Mouse (Mus musculus) embryonic facial prominence, embryonic 12.5 days (tissue): ENCODE data around the gene Rrp15. TPM values are rescaled to one million over a fixed set of nuclear protein-coding genes. Genes with fewer than 3 reads are reported as not detected.

Source experiments
- ATAC-seq: fragments of 200-750 bp; cut with Nextera tagmentation; 2 replicates; pipeline ENCODE4 v1.8.0; 2017; ENCODE audit not compliant: insufficient number of reproducible peaks, insufficient read depth, low FRiP score, low TSS enrichment
- H3K27ac ChIP-seq: fragments of 300-500 bp; sonication (generic); 2 replicates; pipeline ENCODE4 v1.5.1; 2016; ENCODE audit warnings: mild to moderate bottlenecking
- H3K27me3 ChIP-seq: fragments of 300-500 bp; sonication (generic); 2 replicates; pipeline ENCODE4 v1.6.1; 2016; ENCODE audit warnings: mild to moderate bottlenecking, moderate library complexity
- H3K36me3 ChIP-seq: fragments of 300-500 bp; sonication (generic); 2 replicates; pipeline ENCODE4 v1.6.1; 2016; ENCODE audit warnings: mild to moderate bottlenecking
- H3K4me1 ChIP-seq: fragments of 300-500 bp; sonication (generic); 2 replicates; pipeline ENCODE4 v1.6.1; 2016
- H3K4me2 ChIP-seq: fragments of 300-500 bp; sonication (generic); replicated peaks from 2 replicates; pipeline ENCODE4 v1.6.1; 2016; ENCODE audit warnings: mild to moderate bottlenecking, moderate library complexity
- H3K4me3 ChIP-seq: fragments of 300-500 bp; sonication (generic); 2 replicates; pipeline ENCODE4 v1.5.1; 2016; ENCODE audit warnings: mild to moderate bottlenecking
- H3K9ac ChIP-seq: fragments of 300-500 bp; sonication (generic); 2 replicates; pipeline ENCODE4 v1.6.1; 2016; ENCODE audit warnings: mild to moderate bottlenecking, moderate library complexity
- H3K9me3 ChIP-seq: fragments of 300-500 bp; sonication (generic); 2 replicates; pipeline ENCODE4 v1.6.1; 2016; ENCODE audit warnings: mild to moderate bottlenecking, moderate library complexity
- WGBS: fragments of 180-500 bp; shearing (Covaris S2); methylation state at CpG from one replicate; pipeline ENCODE4 v1.1.7; 2016; 5-methylcytosine and 5-hydroxymethylcytosine counted together
- polyA plus RNA-seq: library from polyadenylated mRNA; unstranded; fragments of >200 nt; fragmentation: Nextera tagmentation; extraction: Ambion mirVana; gene quantifications from 2 replicates; pipeline ENCODE4 v1.2.1, GENCODE M21; 2016

The Rrp15 gene
- polyA plus RNA-seq, 1 experiment from 2014 or later: 72.4 TPM

DNA sequence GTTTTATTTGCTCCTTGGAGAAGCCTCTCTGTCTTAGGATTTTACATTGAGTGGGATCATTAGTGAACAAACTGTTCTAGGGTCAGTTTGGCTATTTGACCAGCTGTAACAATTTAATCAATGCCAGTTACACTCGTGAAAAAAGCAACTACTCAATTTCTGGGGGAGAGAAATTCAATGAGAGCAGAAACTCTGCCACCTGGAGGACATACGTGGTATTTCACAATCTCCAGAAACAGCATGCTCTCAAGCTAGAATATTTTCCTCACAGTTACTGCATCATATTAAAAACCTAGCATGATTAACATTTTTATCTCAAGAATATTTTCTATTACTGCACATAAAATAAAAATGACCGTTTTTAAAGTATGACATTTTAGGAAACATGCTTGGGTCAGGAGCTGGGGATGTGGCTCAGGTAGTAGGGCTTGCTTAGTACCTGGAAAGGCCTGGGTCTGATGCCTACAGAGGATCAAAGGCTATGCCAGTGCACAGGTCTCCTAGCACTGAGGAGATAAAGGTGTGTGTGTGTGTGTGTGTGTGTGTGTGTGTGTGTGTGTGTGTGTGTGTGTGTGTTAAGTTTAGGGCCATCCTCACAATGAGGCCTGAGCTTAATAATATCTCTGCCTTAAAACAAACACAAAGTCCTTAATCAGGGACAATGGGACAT, 36.2 kb downstream of the Rrp15 start:
- H3K4me2 ChIP-seq: no peak overlapping the region
- no peaks in the 10 kb centered on the region for H3K9me3 ChIP-seq
- ATAC-seq: no peak
- no peak overlapping the region for H3K4me3 ChIP-seq
- no peaks in the 10 kb centered on the region for H3K4me1 ChIP-seq
- H3K36me3 ChIP-seq: 0 out of 2 replicates have a peak, but pooled peaks cover 6% of the 10 kb centered on the region
- no peak overlapping the region for H3K27ac ChIP-seq
- no peak overlapping the region for H3K9ac ChIP-seq
- 3% methylated on average over 3 of the region's 3 CpGs for WGBS
- no peaks in the 10 kb centered on the region for H3K27me3 ChIP-seq

GRCm38 (mm10) chr1:186705915-186706248, 43.3 kb downstream of the Rrp15 start, which contains the start of gene Tgfb2:
Gene Tgfb2, minus strand, starts transcription at chr1:186705989.
- H3K27me3 ChIP-seq: no peaks in the 10 kb centered on the region
- no peaks in the 10 kb centered on the region for H3K36me3 ChIP-seq
- peak within 1 kb of the TSS; percentile 95 for H3K27ac ChIP-seq
- peak within 1 kb of the TSS; percentile 72 for H3K4me2 ChIP-seq
- ATAC-seq: peak; percentile 19; the same call in 1 of the 2 replicates
- peak within 1 kb of the TSS; percentile 68 for H3K4me3 ChIP-seq
- peak within 1 kb of the TSS; percentile 80 for H3K9ac ChIP-seq
- peaks cover 18% of the 10 kb centered on the region for H3K4me1 ChIP-seq
- H3K9me3 ChIP-seq: no peaks in the 10 kb centered on the region
- under 1% methylated on average over 12 of the region's 12 CpGs for WGBS

DNA sequence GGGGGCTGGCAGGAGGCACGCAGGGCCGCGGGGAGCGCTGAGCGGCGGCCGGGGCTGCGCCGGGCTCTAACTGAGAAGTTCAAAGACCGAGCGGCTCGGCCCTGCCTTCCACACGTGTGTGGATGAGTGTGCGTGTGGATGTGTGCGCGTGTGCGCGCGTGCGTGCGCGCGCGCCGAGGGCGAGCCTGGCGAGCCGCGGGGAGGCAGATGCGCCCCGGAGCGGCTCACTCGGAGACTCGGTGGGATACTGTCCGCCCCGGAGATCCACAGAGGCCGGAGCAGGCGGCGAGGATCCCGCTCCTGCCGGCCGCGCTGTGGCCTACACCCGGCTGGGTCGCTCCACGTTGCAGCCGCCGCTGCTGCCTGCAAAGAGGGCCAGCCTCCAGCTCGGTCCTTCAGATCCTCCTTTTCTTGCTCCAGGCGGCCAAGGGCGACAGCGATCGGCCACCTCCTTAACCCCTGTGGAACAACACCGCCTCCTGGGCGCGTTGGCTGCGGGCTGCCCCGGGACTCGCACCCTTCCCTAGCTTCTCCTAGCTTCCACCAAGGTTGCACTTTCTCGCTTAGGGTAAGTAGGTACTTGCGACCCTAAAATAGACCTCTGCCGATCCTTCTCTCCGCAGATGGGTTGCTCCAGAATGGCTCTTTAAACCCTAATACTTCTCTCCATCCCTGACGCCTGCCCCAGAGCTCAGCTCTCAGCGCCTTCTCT, 43.8 kb downstream of the Rrp15 start:
- Histone ChIP-seq H3K9ac (peak overlapping the region; percentile 80), H3K9me3 (no peaks in the 10 kb centered on the region), H3K4me1 (peaks cover 21% of the 10 kb centered on the region), H3K27ac (peak overlapping the region; percentile 95), H3K4me2 (peak overlapping the region; percentile 72), H3K27me3 (no peaks in the 10 kb centered on the region), H3K36me3 (no peaks in the 10 kb centered on the region), H3K4me3 (peak overlapping the region; percentile 68)
- peak; percentile 75 for ATAC-seq
- under 1% methylated on average over 55 of the region's 65 CpGs for WGBS

DNA sequence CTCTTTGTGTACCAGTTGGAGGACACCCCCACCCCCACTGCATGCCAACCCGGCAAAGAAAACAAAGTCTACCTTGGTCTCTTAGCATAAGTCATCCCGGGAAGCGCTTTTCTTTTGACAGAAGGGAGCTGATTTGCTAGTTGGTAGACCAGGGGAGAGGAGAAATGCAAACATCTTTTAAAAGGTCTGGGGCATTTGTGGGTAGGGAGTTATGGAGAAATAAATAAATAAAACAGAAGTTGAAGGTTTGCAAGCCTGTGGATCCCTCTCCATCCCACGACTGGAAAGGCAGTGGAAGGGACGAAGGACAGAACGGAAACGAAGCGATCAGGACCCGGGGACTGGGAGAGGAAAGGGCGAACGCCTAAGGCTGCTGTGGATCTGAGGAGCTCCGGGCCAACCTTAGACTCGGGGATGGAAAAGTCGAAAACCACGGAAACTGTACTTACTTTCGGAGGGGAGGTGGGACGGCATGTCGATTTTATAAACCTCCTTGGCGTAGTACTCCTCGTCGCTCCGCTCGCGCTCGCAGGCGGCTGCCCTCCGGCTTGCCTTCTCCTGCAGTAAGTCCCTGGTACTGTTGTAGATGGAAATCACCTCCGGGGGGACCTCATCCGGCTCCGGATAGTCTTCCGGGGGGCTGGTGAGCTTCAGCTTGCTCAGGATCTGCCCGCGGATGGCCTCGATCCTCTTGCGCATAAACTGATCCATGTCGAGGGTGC, 45.0 kb downstream of the Rrp15 start:
- peak overlapping the region; percentile 80 for H3K9ac ChIP-seq
- H3K4me2 ChIP-seq: peak overlapping the region; percentile 72
- peak overlapping the region; percentile 95 for H3K27ac ChIP-seq
- H3K4me3 ChIP-seq: peak overlapping the region; percentile 68
- no peaks in the 10 kb centered on the region; the same call in 1 of the 2 replicates for H3K36me3 ChIP-seq
- H3K4me1 ChIP-seq: peaks cover 22% of the 10 kb centered on the region
- no peaks in the 10 kb centered on the region for H3K27me3 ChIP-seq
- H3K9me3 ChIP-seq: no peaks in the 10 kb centered on the region
- under 1% methylated on average over 36 of the region's 36 CpGs for WGBS
- ATAC-seq: no peak

DNA sequence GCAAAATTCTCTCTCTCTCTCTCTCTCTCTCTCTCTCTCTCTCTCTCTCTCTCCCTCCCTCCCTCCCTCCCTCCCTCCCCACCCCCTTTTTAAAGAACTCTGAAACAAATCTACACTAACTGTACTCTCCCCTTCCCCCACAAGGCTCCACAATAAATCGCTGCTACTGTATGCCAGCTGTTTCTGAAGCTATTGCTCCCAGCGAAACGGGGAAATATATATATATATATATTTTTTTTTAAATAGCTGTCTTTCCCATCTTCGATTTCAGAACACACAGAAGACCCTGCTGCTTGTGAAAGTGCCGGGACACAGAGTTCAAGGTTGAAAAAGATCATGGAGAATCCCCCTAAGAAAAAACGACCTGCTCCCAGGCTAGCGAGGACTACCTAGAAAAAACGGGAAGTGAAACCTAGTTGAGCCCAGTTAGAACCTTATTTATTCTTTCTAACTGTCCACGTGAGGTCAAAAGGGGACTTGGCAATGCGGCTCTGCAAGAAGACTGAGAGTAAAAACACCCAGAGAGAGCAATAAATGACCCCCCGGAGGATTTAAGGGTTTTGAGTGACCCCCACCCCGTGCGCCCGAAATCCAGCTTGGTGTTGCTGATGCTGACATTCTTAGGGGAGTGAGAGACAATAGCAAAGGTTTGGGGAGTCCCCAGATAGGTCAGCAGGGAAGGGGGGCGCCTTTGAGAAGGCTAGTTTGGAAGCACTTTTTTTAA, 45.7 kb downstream of the Rrp15 start:
- Histone ChIP-seq H3K9ac (peak overlapping the region; percentile 80), H3K27ac (peak overlapping the region; percentile 95), H3K36me3 (no peaks in the 10 kb centered on the region; the same call in 1 of the 2 replicates), H3K4me1 (peaks cover 22% of the 10 kb centered on the region), H3K4me2 (peak overlapping the region; percentile 72), H3K4me3 (peak overlapping the region; percentile 68), H3K9me3 (no peaks in the 10 kb centered on the region), H3K27me3 (no peaks in the 10 kb centered on the region)
- no peak for ATAC-seq
- under 1% methylated on average over 15 of the region's 15 CpGs for WGBS

- Histone ChIP-seq H3K9me3 (no peaks in the 10 kb centered on the region), H3K4me3 (peak overlapping the region; percentile 68), H3K27me3 (no peaks in the 10 kb centered on the region), H3K4me1 (peaks cover 22% of the 10 kb centered on the region), H3K36me3 (no peaks in the 10 kb centered on the region; the same call in 1 of the 2 replicates), H3K27ac (peak overlapping the region; percentile 95), H3K4me2 (peak overlapping the region; percentile 72), H3K9ac (peak overlapping the region; percentile 80)
- 11% methylated on average over 15 of the region's 15 CpGs for WGBS
- no peak for ATAC-seq
Observed at GRCm38 (mm10) chr1:186702391-186703255, 46.5 kb downstream of the Rrp15 start.

DNA sequence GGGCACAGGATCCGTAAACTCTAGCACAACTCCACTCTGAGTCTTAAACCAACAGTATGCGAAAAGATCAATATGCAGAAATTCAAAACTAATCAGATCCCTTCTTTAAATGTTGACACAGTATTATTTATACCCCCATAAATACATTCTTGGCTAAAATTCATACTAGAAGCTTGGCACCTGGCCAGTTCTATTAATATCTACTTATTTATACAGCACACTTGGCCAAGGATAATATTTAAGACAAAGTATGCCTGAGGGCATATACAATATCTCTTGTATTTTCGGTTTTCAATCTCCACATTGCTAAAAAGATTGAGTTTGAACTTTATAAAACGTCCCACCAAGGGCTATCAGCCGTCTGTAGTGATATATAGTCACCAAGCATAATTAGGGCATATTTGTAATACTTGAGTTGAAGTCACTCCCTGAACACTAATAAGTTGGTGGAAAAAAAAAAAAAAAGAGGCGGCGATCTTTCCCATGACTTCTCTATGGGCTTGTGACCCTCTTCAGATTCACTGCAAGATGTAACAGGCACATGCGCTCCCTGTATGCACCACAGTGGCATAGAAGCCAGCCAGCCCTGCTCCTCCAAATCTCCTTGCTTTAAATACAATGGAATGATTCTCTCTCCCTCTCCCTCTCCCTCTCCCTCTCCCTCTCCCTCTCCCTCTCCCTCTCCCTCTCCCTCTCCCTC, 47.8 kb downstream of the Rrp15 start:
- 52% methylated on average over 8 of the region's 8 CpGs for WGBS
- H3K4me3 ChIP-seq: peak overlapping the region; percentile 14; the same call in 1 of the 2 replicates
- no peaks in the 10 kb centered on the region for H3K9me3 ChIP-seq
- no peaks in the 10 kb centered on the region for H3K27me3 ChIP-seq
- H3K27ac ChIP-seq: no peak overlapping the region
- H3K4me1 ChIP-seq: peaks cover 25% of the 10 kb centered on the region
- H3K4me2 ChIP-seq: peak overlapping the region; percentile 72
- H3K9ac ChIP-seq: no peak overlapping the region
- H3K36me3 ChIP-seq: no peaks in the 10 kb centered on the region; the same call in 1 of the 2 replicates
- ATAC-seq: no peak

DNA sequence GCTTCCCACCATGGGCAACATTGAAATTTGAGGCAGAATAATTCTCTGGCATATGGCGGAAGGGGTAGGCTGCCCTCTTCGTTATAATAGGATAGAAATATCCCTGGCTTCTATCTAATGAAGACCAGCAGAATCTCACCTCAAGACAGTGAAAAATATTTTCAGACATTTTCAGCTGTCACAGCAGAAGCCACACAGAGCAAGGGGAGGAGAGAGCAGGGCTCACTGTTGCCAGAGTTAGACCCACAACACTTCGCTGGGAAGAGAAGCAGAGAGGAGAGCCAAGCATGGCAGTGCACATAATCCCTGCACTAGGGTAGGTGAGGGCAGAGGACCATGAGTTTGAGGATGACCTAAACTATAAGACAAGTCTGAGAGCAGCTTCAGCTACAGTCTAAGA, 48.7 kb downstream of the Rrp15 start:
- ATAC-seq: no peak
- H3K27me3 ChIP-seq: no peaks in the 10 kb centered on the region
- no peak overlapping the region for H3K27ac ChIP-seq
- peak overlapping the region; percentile 37 for H3K4me2 ChIP-seq
- H3K4me1 ChIP-seq: peaks cover 27% of the 10 kb centered on the region; the same call in 1 of the 2 replicates
- no peak overlapping the region for H3K9ac ChIP-seq
- H3K4me3 ChIP-seq: peak overlapping the region; percentile 15; the same call in 1 of the 2 replicates
- H3K9me3 ChIP-seq: no peaks in the 10 kb centered on the region
- WGBS: 65% methylated on average over 3 of the region's 3 CpGs
- no peaks in the 10 kb centered on the region; the same call in 1 of the 2 replicates for H3K36me3 ChIP-seq

DNA sequence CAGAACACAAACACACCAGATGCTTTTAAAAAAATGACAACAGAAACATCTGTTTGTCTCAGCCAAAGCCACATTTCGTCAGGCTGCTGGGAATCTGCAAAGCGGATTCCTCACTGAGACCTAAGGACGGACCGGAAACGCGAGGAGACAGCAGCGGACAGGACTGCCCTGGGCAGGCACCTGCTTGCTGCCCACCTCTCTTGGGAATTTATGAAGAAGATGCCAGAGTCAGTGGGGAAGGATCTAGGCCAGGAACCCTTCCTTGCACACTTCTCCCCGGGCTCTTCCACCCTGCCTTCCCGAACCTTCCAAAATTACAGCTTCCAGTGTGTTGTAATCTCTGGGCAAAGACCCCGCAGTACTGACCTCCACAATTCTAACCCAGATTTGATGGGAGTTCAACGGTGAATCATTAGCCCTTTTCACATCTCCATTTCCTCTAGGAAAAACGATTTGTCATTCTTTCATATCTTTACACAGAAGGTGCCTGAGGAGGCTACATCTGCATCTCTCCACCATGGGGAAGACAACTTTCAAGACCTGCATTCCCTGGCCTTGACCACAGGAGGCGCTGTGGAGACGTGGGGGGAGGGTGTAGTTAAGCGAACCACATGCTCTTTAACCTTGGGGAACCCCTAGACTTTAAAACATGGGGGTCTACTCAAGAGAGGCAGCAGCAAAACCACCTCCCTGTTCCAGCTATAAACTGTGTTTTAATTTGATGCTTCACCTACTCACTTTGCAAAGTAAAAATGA, 50.4 kb downstream of the Rrp15 start:
- Histone ChIP-seq H3K9ac (no peak overlapping the region), H3K4me1 (peaks cover 36% of the 10 kb centered on the region; the same call in 1 of the 2 replicates), H3K27me3 (no peaks in the 10 kb centered on the region), H3K36me3 (no peaks in the 10 kb centered on the region; the same call in 1 of the 2 replicates), H3K27ac (no peak overlapping the region), H3K4me3 (no peak overlapping the region), H3K4me2 (no peak overlapping the region), H3K9me3 (no peaks in the 10 kb centered on the region)
- 79% methylated on average over 15 of the region's 15 CpGs for WGBS
- ATAC-seq: no peak
